Mouse (Mus musculus): ENCODE data around the gene Cdh13. TPM values are rescaled to one million over a fixed set of nuclear protein-coding genes. Genes with fewer than 3 reads are reported as not detected.

The Cdh13 gene
- polyA plus RNA-seq, 1 experiment: 56.6 TPM

DNA sequence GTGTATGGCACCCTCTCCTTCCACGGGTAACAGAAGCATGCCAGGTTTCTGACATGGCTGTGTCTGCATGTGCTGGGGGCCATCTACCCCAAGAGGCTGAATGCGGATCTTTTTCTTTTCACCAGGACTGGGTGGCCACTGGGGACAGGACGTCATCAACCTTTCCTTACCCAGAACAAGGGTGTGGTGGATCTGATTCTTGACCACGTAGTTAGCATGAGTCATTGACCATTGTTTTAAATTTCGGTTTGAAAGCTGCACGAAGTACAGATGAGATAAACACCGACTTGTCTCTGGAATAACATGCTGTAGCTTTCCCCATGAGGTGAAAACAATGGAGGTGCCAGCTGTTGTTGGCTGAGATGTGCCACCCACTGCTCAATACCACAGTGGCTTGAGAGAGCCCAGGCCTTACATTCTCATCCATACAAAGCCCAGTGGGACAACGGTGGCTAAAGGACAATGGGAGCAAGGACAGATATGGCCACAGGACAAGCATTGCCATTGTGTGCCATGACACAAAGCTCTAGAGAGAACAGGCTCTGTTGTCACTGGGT, 161.2 kb downstream of the Cdh13 start:
- no peaks in the 10 kb centered on the region for H3K36me3 ChIP-seq (ENCODE audit: control insufficient read depth, insufficient read depth)
- no peak for TF ChIP-seq POLR2A (IDR thresholded peaks at IDR 0.05; ENCODE audit: insufficient read length, low read depth)
- peak in 1 of 3 experiments; percentile 74 for TF ChIP-seq MYOG (IDR thresholded peaks at IDR 0.05; ENCODE audit: control insufficient read depth in 1 of 3, insufficient read depth in 1 of 3, insufficient read length in 2 of 3, low read depth in 2 of 3)
- no peak for TF ChIP-seq E2F4 (IDR thresholded peaks at IDR 0.05; ENCODE audit: insufficient read depth)
- peak; percentile 42 for TF ChIP-seq MAX (IDR thresholded peaks at IDR 0.05; ENCODE audit: low read depth)
- TF ChIP-seq USF1 (IDR thresholded peaks at IDR 0.05; ENCODE audit: low read depth): no peak
- no peak for TF ChIP-seq CEBPB (IDR thresholded peaks at IDR 0.05; ENCODE audit: insufficient read depth, poor library complexity, severe bottlenecking)
- no peak for TF ChIP-seq TCF12 (IDR thresholded peaks at IDR 0.05; ENCODE audit: insufficient read depth, poor library complexity, severe bottlenecking)
- peak in 2 of 3 experiments; percentile 77 to 85 for TF ChIP-seq MYOD1 (IDR thresholded peaks at IDR 0.05; ENCODE audit: control insufficient read depth in 1 of 3, insufficient read length in 2 of 3, low read depth in 2 of 3)
- TF ChIP-seq TCF3 (IDR thresholded peaks at IDR 0.05; ENCODE audit: insufficient read length, low read depth): no peak
- TF ChIP-seq SRF (IDR thresholded peaks at IDR 0.05; ENCODE audit: control insufficient read depth, insufficient read length, low read depth): no peak
- no peak for TF ChIP-seq POLR2AphosphoS2 (IDR thresholded peaks at IDR 0.05; ENCODE audit: insufficient read length, low read depth)
- no peak for TF ChIP-seq REST (IDR thresholded peaks at IDR 0.05; ENCODE audit: insufficient read depth, insufficient read length)
- H3K27me3 ChIP-seq (ENCODE audit: control insufficient read depth, insufficient read depth, insufficient read length): no peaks in the 10 kb centered on the region
- H3ac ChIP-seq (ENCODE audit: control insufficient read depth, insufficient read length): no peak overlapping the region
- no peak overlapping the region for H3K4me3 ChIP-seq
- no peaks in the 10 kb centered on the region for H3K79me2 ChIP-seq (ENCODE audit: control insufficient read depth, insufficient read depth)
- H3K4me2 ChIP-seq (ENCODE audit: low read depth): peak overlapping the region; percentile 84

DNA sequence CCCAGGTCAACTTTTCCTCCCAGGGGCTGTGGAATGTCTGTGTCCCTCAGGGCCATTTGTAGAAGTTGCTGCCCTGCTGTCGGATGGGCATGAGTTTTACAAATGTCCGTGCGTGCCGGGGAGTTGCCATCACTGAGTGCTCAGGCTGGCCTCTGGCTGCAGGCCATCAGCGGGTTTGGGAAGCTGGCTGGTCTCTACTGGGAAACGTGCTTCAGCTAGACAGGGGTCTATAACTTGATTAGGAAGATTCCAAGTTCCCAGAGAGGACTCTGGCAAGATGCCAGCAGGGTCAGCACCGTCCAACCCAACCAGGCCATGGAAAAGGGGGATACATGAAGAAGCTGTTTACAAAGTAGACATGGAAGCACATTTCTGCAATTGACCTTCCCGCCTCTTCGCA, 163.0 kb downstream of the Cdh13 start:
- Histone ChIP-seq H3K4me2 (ENCODE audit: low read depth) (no peak overlapping the region), H3ac (ENCODE audit: control insufficient read depth, insufficient read length) (no peak overlapping the region), H3K79me2 (ENCODE audit: control insufficient read depth, insufficient read depth) (no peaks in the 10 kb centered on the region), H3K27me3 (ENCODE audit: control insufficient read depth, insufficient read depth, insufficient read length) (no peaks in the 10 kb centered on the region), H3K4me3 (no peak overlapping the region), H3K36me3 (ENCODE audit: control insufficient read depth, insufficient read depth) (no peaks in the 10 kb centered on the region)
- no peak for TF ChIP-seq E2F4 (IDR thresholded peaks at IDR 0.05; ENCODE audit: insufficient read depth)
- TF ChIP-seq REST (IDR thresholded peaks at IDR 0.05; ENCODE audit: insufficient read depth, insufficient read length): no peak
- no peak for TF ChIP-seq CEBPB (IDR thresholded peaks at IDR 0.05; ENCODE audit: insufficient read depth, poor library complexity, severe bottlenecking)
- TF ChIP-seq MYOG (IDR thresholded peaks at IDR 0.05; ENCODE audit: control insufficient read depth in 1 of 3, insufficient read depth in 1 of 3, insufficient read length in 2 of 3, low read depth in 2 of 3): no peak
- no peak for TF ChIP-seq TCF12 (IDR thresholded peaks at IDR 0.05; ENCODE audit: insufficient read depth, poor library complexity, severe bottlenecking)
- no peak for TF ChIP-seq USF1 (IDR thresholded peaks at IDR 0.05; ENCODE audit: low read depth)
- TF ChIP-seq MAX (IDR thresholded peaks at IDR 0.05; ENCODE audit: low read depth): no peak
- no peak for TF ChIP-seq MYOD1 (IDR thresholded peaks at IDR 0.05; ENCODE audit: control insufficient read depth in 1 of 3, insufficient read length in 2 of 3, low read depth in 2 of 3)
- TF ChIP-seq TCF3 (IDR thresholded peaks at IDR 0.05; ENCODE audit: insufficient read length, low read depth): no peak
- no peak for TF ChIP-seq POLR2AphosphoS2 (IDR thresholded peaks at IDR 0.05; ENCODE audit: insufficient read length, low read depth)
- TF ChIP-seq SRF (IDR thresholded peaks at IDR 0.05; ENCODE audit: control insufficient read depth, insufficient read length, low read depth): no peak

DNA sequence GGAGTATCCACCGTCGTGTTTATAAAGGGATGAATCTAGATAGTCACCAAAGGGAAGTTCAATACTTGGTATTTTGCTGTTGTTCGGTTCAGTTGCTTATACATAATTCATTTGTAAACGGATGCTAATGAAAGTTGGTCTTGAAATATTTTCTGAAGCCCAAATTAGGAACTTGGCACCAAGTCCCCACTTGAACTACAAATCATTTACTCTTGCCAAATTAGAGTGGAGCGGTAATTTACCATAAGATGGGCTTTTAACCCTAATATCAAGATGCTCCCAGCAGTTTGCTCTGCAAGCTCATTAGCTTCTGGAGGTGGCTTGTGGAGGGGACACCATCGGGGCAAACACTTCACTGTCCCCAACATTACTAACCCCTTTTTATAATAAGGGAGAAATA, 164.5 kb downstream of the Cdh13 start:
- Histone ChIP-seq H3K79me2 (ENCODE audit: control insufficient read depth, insufficient read depth) (no peaks in the 10 kb centered on the region), H3ac (ENCODE audit: control insufficient read depth, insufficient read length) (no peak overlapping the region), H3K27me3 (ENCODE audit: control insufficient read depth, insufficient read depth, insufficient read length) (no peaks in the 10 kb centered on the region), H3K36me3 (ENCODE audit: control insufficient read depth, insufficient read depth) (no peaks in the 10 kb centered on the region), H3K4me3 (no peak overlapping the region), H3K4me2 (ENCODE audit: low read depth) (no peak overlapping the region)
- TF ChIP-seq TCF3 (IDR thresholded peaks at IDR 0.05; ENCODE audit: insufficient read length, low read depth) (no peak), MAX (IDR thresholded peaks at IDR 0.05; ENCODE audit: low read depth) (no peak), USF1 (IDR thresholded peaks at IDR 0.05; ENCODE audit: low read depth) (no peak), E2F4 (IDR thresholded peaks at IDR 0.05; ENCODE audit: insufficient read depth) (no peak), CEBPB (IDR thresholded peaks at IDR 0.05; ENCODE audit: insufficient read depth, poor library complexity, severe bottlenecking) (no peak), MYOG (IDR thresholded peaks at IDR 0.05; ENCODE audit: control insufficient read depth in 1 of 3, insufficient read depth in 1 of 3, insufficient read length in 2 of 3, low read depth in 2 of 3) (no peak), POLR2A (IDR thresholded peaks at IDR 0.05; ENCODE audit: insufficient read length, low read depth) (no peak), SRF (IDR thresholded peaks at IDR 0.05; ENCODE audit: control insufficient read depth, insufficient read length, low read depth) (no peak), POLR2AphosphoS2 (IDR thresholded peaks at IDR 0.05; ENCODE audit: insufficient read length, low read depth) (no peak), REST (IDR thresholded peaks at IDR 0.05; ENCODE audit: insufficient read depth, insufficient read length) (no peak), TCF12 (IDR thresholded peaks at IDR 0.05; ENCODE audit: insufficient read depth, poor library complexity, severe bottlenecking) (no peak), MYOD1 (IDR thresholded peaks at IDR 0.05; ENCODE audit: control insufficient read depth in 1 of 3, insufficient read length in 2 of 3, low read depth in 2 of 3) (no peak)

DNA sequence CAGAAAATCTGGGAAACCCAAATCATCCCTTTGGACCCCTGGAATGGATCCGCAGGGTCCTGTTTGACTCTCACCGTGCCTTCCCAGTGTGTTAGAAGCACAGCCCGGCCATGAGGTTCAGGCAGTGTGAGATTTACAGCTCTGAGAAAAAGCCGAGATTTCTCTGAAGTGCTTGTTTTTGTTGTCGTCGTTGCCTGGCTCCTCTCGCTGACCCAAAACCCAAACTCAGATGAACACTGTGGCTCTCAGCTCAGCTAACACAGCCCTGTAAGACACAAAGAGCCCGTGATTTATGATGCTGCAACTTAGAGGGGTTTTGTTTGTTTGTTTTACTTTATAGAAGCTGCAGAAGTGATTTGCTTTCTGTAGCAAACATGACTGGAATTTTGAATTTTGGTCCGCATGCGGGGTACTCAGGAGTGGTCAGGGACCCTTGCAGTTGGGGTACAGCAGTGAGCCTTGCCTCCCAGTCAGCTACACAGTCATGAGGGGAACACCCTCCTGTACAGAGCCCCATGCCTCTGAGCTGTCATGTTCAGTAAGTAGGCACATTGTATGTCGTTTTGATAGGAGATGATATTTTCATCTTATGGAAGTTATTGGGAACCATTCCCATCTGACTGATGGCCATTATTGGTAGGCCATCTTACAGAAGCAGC, 169.0 kb downstream of the Cdh13 start:
- H3ac ChIP-seq (ENCODE audit: control insufficient read depth, insufficient read length): no peak overlapping the region
- TF ChIP-seq MYOG (IDR thresholded peaks at IDR 0.05; ENCODE audit: control insufficient read depth in 1 of 3, insufficient read depth in 1 of 3, insufficient read length in 2 of 3, low read depth in 2 of 3) (no peak), USF1 (IDR thresholded peaks at IDR 0.05; ENCODE audit: low read depth) (no peak), REST (IDR thresholded peaks at IDR 0.05; ENCODE audit: insufficient read depth, insufficient read length) (no peak), CEBPB (IDR thresholded peaks at IDR 0.05; ENCODE audit: insufficient read depth, poor library complexity, severe bottlenecking) (no peak), MAX (IDR thresholded peaks at IDR 0.05; ENCODE audit: low read depth) (no peak), MYOD1 (IDR thresholded peaks at IDR 0.05; ENCODE audit: control insufficient read depth in 1 of 3, insufficient read length in 2 of 3, low read depth in 2 of 3) (no peak), POLR2A (IDR thresholded peaks at IDR 0.05; ENCODE audit: insufficient read length, low read depth) (no peak), TCF12 (IDR thresholded peaks at IDR 0.05; ENCODE audit: insufficient read depth, poor library complexity, severe bottlenecking) (no peak), E2F4 (IDR thresholded peaks at IDR 0.05; ENCODE audit: insufficient read depth) (no peak), SRF (IDR thresholded peaks at IDR 0.05; ENCODE audit: control insufficient read depth, insufficient read length, low read depth) (no peak), TCF3 (IDR thresholded peaks at IDR 0.05; ENCODE audit: insufficient read length, low read depth) (no peak), POLR2AphosphoS2 (IDR thresholded peaks at IDR 0.05; ENCODE audit: insufficient read length, low read depth) (no peak)
- H3K36me3 ChIP-seq (ENCODE audit: control insufficient read depth, insufficient read depth): no peaks in the 10 kb centered on the region
- no peaks in the 10 kb centered on the region for H3K27me3 ChIP-seq (ENCODE audit: control insufficient read depth, insufficient read depth, insufficient read length)
- no peaks in the 10 kb centered on the region for H3K79me2 ChIP-seq (ENCODE audit: control insufficient read depth, insufficient read depth)
- H3K4me2 ChIP-seq (ENCODE audit: low read depth): no peak overlapping the region
- no peak overlapping the region for H3K4me3 ChIP-seq

Measured in myocyte (in vitro differentiated cells).